In the genomic region with DNA sequence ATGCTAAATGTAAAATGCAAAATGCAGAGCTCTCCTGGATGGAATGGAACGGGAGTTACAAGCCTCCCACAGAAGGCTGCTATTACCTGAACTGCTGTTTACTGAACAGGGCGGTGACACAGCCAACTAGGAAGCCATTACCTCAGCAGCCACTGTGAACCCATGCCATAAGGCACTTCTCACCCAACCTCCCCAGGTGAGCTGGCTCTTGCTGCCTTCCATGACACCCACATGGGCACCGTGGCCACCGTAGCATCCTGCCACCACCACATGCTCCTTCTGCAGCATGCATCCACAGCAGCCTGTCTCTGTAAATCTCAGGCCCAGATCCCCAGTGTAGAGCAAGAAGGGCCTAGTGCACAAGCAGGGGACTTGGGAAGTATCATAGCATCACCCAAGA, we compare ENCODE assay signal across 16 mouse cellular contexts.
A peak's percentile ranks its signal among the peaks of the same experiment; 100 is the strongest.
DNase-seq lines count a peak whose midpoint lies in the region; ATAC-seq lines count a peak whose summit lies in the region.
"Had no signal": no experiment of that assay in that cellular context is flagged by ENCODE, and none has a peak within 500 bp of the region (broad histone marks: within the 10 kb centered on the region; RNA-seq: fewer than 3 reads in every experiment).

No protein-coding gene starts in this region.

- no peak for DNase-seq in hindbrain, embryonic 10.5 days (ENCODE audit: low spot score)
- peak; percentile 26 for DNase-seq in brain, adult 2 months (ENCODE audit: low read depth, low spot score)
- peak; percentile 25 for DNase-seq in cerebellum, adult 9-10 months
- DNase-seq in midbrain, embryonic 14.5 days: no peak
- DNase-seq in right cerebral cortex, postnatal 10 days (ENCODE audit: low spot score in 2 of 2): no peak
- DNase-seq in thymus, postnatal 4 days: no peak
- DNase-seq: adrenal gland, postnatal 10 days; B cell, adult 2 months; embryo, embryonic 11 days; kidney, postnatal 4 days; right cerebral cortex, postnatal 4 days had no signal

- H3K27ac ChIP-seq in hindbrain, embryonic 13.5 days: peak overlapping the region; percentile 70
- H3K27ac ChIP-seq in hindbrain, embryonic 10.5 days: no peak overlapping the region
- H3K27ac ChIP-seq in midbrain, embryonic 14.5 days (replicated peaks; ENCODE audit: low read depth, low read length): peak overlapping the region; percentile 38; the same call in 1 of the 2 replicates
- H3K27ac ChIP-seq: intestine, embryonic 15.5 days; liver, embryonic 15.5 days; midbrain, embryonic 12.5 days had no signal

- H3K4me2 ChIP-seq in hindbrain, embryonic 13.5 days: no peak overlapping the region
- no peak overlapping the region for H3K4me2 ChIP-seq in midbrain, embryonic 14.5 days (ENCODE audit: low read length)
- H3K4me2 ChIP-seq: heart, embryonic 11.5 days; intestine, embryonic 15.5 days; liver, embryonic 15.5 days; midbrain, embryonic 12.5 days had no signal

- H3K4me3 ChIP-seq in hindbrain, embryonic 13.5 days: no peak overlapping the region
- H3K4me3 ChIP-seq in hindbrain, embryonic 10.5 days: no peak overlapping the region
- no peak overlapping the region for H3K4me3 ChIP-seq in midbrain, embryonic 14.5 days (replicated peaks; ENCODE audit: low read depth, low read length)
- H3K4me3 ChIP-seq: intestine, embryonic 15.5 days; liver, embryonic 15.5 days; midbrain, embryonic 12.5 days had no signal

- peaks cover 8% of the 10 kb centered on the region for H3K9me3 ChIP-seq in hindbrain, embryonic 13.5 days
- H3K9me3 ChIP-seq in hindbrain, embryonic 10.5 days: peaks cover 8% of the 10 kb centered on the region
- H3K9me3 ChIP-seq in midbrain, embryonic 14.5 days (ENCODE audit: control insufficient read depth, low read length): peaks cover 5% of the 10 kb centered on the region
- H3K9me3 ChIP-seq: intestine, embryonic 15.5 days; liver, embryonic 15.5 days had no signal

- no peaks in the 10 kb centered on the region for H3K27me3 ChIP-seq in hindbrain, embryonic 13.5 days
- H3K27me3 ChIP-seq in hindbrain, embryonic 10.5 days (ENCODE audit: insufficient read depth, poor library complexity, severe bottlenecking): no peaks in the 10 kb centered on the region
- H3K27me3 ChIP-seq in midbrain, embryonic 14.5 days (ENCODE audit: control insufficient read depth, insufficient read depth, low read length): no peaks in the 10 kb centered on the region
- H3K27me3 ChIP-seq: intestine, embryonic 15.5 days; liver, embryonic 15.5 days had no signal

- peaks cover 11% of the 10 kb centered on the region for H3K4me1 ChIP-seq in hindbrain, embryonic 13.5 days (replicated peaks)
- no peaks in the 10 kb centered on the region for H3K4me1 ChIP-seq in hindbrain, embryonic 10.5 days (replicated peaks)
- H3K4me1 ChIP-seq in midbrain, embryonic 14.5 days (ENCODE audit: control insufficient read depth, insufficient read depth, low read length): no peaks in the 10 kb centered on the region
- H3K4me1 ChIP-seq: intestine, embryonic 15.5 days; liver, embryonic 15.5 days; midbrain, embryonic 12.5 days had no signal

- H3K9ac ChIP-seq in hindbrain, embryonic 13.5 days: no peak overlapping the region
- no peak overlapping the region for H3K9ac ChIP-seq in midbrain, embryonic 14.5 days (replicated peaks; ENCODE audit: low read length)
- H3K9ac ChIP-seq: intestine, embryonic 15.5 days; liver, embryonic 15.5 days; midbrain, embryonic 12.5 days had no signal

- 0 out of 2 replicates have a peak, but pooled peaks cover 5% of the 10 kb centered on the region for H3K36me3 ChIP-seq in hindbrain, embryonic 13.5 days
- no peaks in the 10 kb centered on the region for H3K36me3 ChIP-seq in hindbrain, embryonic 10.5 days
- H3K36me3 ChIP-seq in midbrain, embryonic 14.5 days (ENCODE audit: control insufficient read depth, insufficient read depth, low read length): no peaks in the 10 kb centered on the region
- H3K36me3 ChIP-seq: intestine, embryonic 15.5 days; liver, embryonic 15.5 days; midbrain, embryonic 12.5 days had no signal

- WGBS in hindbrain, embryonic 13.5 days: 81% methylated on average over 4 of the region's 4 CpGs
- 90% methylated on average over 4 of the region's 4 CpGs for WGBS in hindbrain, embryonic 10.5 days
- 82% methylated on average over 4 of the region's 4 CpGs for WGBS in midbrain, embryonic 14.5 days

- ATAC-seq in hindbrain, embryonic 13.5 days (ENCODE audit: low FRiP score): no peak
- no peak for ATAC-seq in midbrain, embryonic 14.5 days (ENCODE audit: low FRiP score, low TSS enrichment)
- ATAC-seq: intestine, embryonic 15.5 days had no signal

Comparison
In these comparisons a context has a peak if more than half of its experiments do, and no peak if none do; other contexts are left out.
1. DNase-seq: peak in brain, adult 2 months (single experiment) and cerebellum, adult 9-10 months (single experiment); none in hindbrain, embryonic 10.5 days (single experiment), midbrain, embryonic 14.5 days (single experiment), right cerebral cortex, postnatal 10 days (0 of 2) and thymus, postnatal 4 days (single experiment).